Mouse (Mus musculus) kidney, adult 2 months (tissue): Measurements from ENCODE around the gene Cit.

ENCODE experiments used
- CTCF ChIP-seq: fragments of 200-500 bp; conservative IDR thresholded peaks from 2 replicates; pipeline ENCODE4 v1.5.1; 2011; ENCODE audit warnings: low read depth, mild to moderate bottlenecking, control low read depth, low read length, moderate library complexity, mixed read lengths; ENCODE audit not compliant: insufficient read depth, insufficient read length
- POLR2A ChIP-seq: fragments of 200-500 bp; IDR thresholded peaks from one replicate; pipeline ENCODE4 v1.6.1; 2011; ENCODE audit warnings: low read depth, low read length, control low read depth

DNA sequence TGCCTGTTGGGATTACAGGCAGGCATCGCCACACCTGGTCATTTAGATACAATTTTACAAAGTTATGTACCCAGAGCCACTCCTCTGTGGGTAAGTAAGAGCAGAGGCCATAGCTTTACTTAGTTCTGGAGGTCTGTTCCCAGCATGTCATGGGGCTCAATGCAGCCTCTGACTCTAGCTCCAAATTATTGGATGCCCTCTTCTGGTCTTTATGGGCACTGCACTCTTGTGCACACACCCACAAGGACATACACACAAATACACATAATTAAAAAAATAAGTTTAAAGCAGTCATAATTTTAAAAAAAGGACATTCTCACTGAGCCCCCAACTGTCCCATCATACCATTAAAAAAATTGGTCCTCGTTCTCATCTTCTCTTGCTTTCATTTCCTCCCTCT, 12.3 kb upstream of the Cit start:
- no peak for TF ChIP-seq POLR2A
- TF ChIP-seq CTCF = no peak
